Mouse (Mus musculus) bone marrow macrophage, adult 2 months (primary cell): ENCODE results near the gene Spon2. TPM values are rescaled to one million over a fixed set of nuclear protein-coding genes. Genes with fewer than 3 reads are reported as not detected.

Experiments
- H3K27ac ChIP-seq: 2 replicates; pipeline ENCODE4 v1.5.1; 2012; ENCODE audit warnings: low read depth, low read length; ENCODE audit not compliant: insufficient read depth
- H3K4me1 ChIP-seq: 2 replicates; pipeline ENCODE4 v1.6.1; 2012; ENCODE audit warnings: low read length; ENCODE audit not compliant: control insufficient read depth, insufficient read depth
- H3K4me3 ChIP-seq: 2 replicates; pipeline ENCODE4 v1.5.1; 2012; ENCODE audit warnings: mild to moderate bottlenecking, low read length, moderate library complexity; ENCODE audit not compliant: insufficient read depth
- CTCF ChIP-seq: IDR thresholded peaks from 2 replicates; pipeline ENCODE4 v1.5.1; 2012; ENCODE audit warnings: low read depth, mild to moderate bottlenecking, low read length, moderate library complexity
- POLR2A ChIP-seq: IDR thresholded peaks from 2 replicates; pipeline ENCODE4 v1.6.1; 2012; ENCODE audit warnings: mild to moderate bottlenecking, low read depth, low read length, borderline replicate concordance
- polyA plus RNA-seq: library from polyadenylated mRNA; stranded (reverse); fragments of >200 nt; gene quantifications from 2 replicates; pipeline ENCODE4 v1.2.4, GENCODE M21; 2012; ENCODE audit not compliant: missing spikeins, insufficient read depth, insufficient read length

The Spon2 gene
- polyA plus RNA-seq, 1 experiment: not detected

- no peak overlapping the region for H3K27ac ChIP-seq
Observed at GRCm38 (mm10) chr5:33234391-33235031, 16.3 kb upstream of the Spon2 start.

GRCm38 (mm10) chr5:33232791-33233190 is 14.5 kb upstream of the Spon2 start:
- Histone ChIP-seq H3K27ac (no peak overlapping the region), H3K4me1 (0 out of 2 replicates have a peak, but pooled peaks cover 2% of the 10 kb centered on the region), H3K4me3 (no peak overlapping the region)
- no peak for TF ChIP-seq POLR2A
- TF ChIP-seq CTCF: no peak

More at GRCm38 (mm10) chr5:33234391-33235031, 16.3 kb upstream of the Spon2 start:
- TF ChIP-seq POLR2A (no peak), CTCF (no peak)
- no peak overlapping the region for H3K4me3 ChIP-seq
- 0 out of 2 replicates have a peak, but pooled peaks cover 2% of the 10 kb centered on the region for H3K4me1 ChIP-seq

GRCm38 (mm10) chr5:33230285-33230684 is 12.0 kb upstream of the Spon2 start:
- Histone ChIP-seq H3K4me3 (no peak overlapping the region), H3K4me1 (0 out of 2 replicates have a peak, but pooled peaks cover 2% of the 10 kb centered on the region), H3K27ac (no peak overlapping the region)
- TF ChIP-seq CTCF (no peak), POLR2A (no peak)

GRCm38 (mm10) chr5:33228428-33228827 is 10.2 kb upstream of the Spon2 start:
- no peak overlapping the region for H3K27ac ChIP-seq
- TF ChIP-seq CTCF (no peak), POLR2A (no peak)
- H3K4me3 ChIP-seq: no peak overlapping the region
- H3K4me1 ChIP-seq: 0 out of 2 replicates have a peak, but pooled peaks cover 2% of the 10 kb centered on the region

- Histone ChIP-seq H3K4me3 (no peak overlapping the region), H3K4me1 (peaks cover 4% of the 10 kb centered on the region), H3K27ac (no peak overlapping the region)
- no peak for TF ChIP-seq CTCF
- no peak for TF ChIP-seq POLR2A
Observed at GRCm38 (mm10) chr5:33225673-33226072, 7.4 kb upstream of the Spon2 start.

GRCm38 (mm10) chr5:33224491-33224890 is 6.2 kb upstream of the Spon2 start:
- Histone ChIP-seq H3K4me1 (peaks cover 3% of the 10 kb centered on the region), H3K4me3 (no peak overlapping the region), H3K27ac (no peak overlapping the region)
- TF ChIP-seq POLR2A (no peak), CTCF (no peak)

GRCm38 (mm10) chr5:33222841-33223744 is 4.8 kb upstream of the Spon2 start:
- TF ChIP-seq POLR2A (no peak), CTCF (no peak)
- peaks cover 3% of the 10 kb centered on the region for H3K4me1 ChIP-seq
- no peak overlapping the region for H3K4me3 ChIP-seq
- H3K27ac ChIP-seq: no peak overlapping the region

GRCm38 (mm10) chr5:33222389-33222788 is 4.1 kb upstream of the Spon2 start:
- Histone ChIP-seq H3K27ac (no peak overlapping the region), H3K4me3 (no peak overlapping the region), H3K4me1 (peaks cover 3% of the 10 kb centered on the region)
- TF ChIP-seq CTCF (no peak), POLR2A (no peak)

GRCm38 (mm10) chr5:33220350-33221044 is 2.2 kb upstream of the Spon2 start:
- TF ChIP-seq CTCF: no peak
- no peak for TF ChIP-seq POLR2A
- Histone ChIP-seq H3K27ac (no peak overlapping the region), H3K4me1 (peaks cover 3% of the 10 kb centered on the region), H3K4me3 (no peak overlapping the region)
